Mouse (Mus musculus) urinary bladder, postnatal 4 days (tissue): ENCODE measurements around the gene Hnrnpm.
"Not testable (repeated sequence)": the region's sequence is repeated elsewhere in the genome, so short reads cannot be mapped to it uniquely, and the experiment has no call there.

Experiments
- DNase-seq, 2 experiments: peaks; one replicate each; pipeline ENCODE4 v3.0.0; 2021 to 2022; ENCODE audit warnings: low spot score in 2 of 2

Hnrnpm gene

GRCm38 (mm10) chr17:33686760-33687159 lies at the start of gene Hnrnpm:
Hnrnpm (minus strand) TSS chr17:33686860.
- DNase-seq: no peak

- DNase-seq: not testable (repeated sequence)
These were observed 46.9 kb upstream of the Hnrnpm start for GRCm38 (mm10) chr17:33733526-33733925.

GRCm38 (mm10) chr17:33732556-33733083 lies 46.0 kb upstream of the Hnrnpm start:
- DNase-seq: not testable (repeated sequence)

GRCm38 (mm10) chr17:33729215-33729614 lies 42.6 kb upstream of the Hnrnpm start:
- DNase-seq: no peak

GRCm38 (mm10) chr17:33728396-33728795 lies 41.7 kb upstream of the Hnrnpm start:
- no peak for DNase-seq

GRCm38 (mm10) chr17:33719736-33720378 lies 33.2 kb upstream of the Hnrnpm start:
- no peak for DNase-seq

GRCm38 (mm10) chr17:33718944-33719725 lies 32.5 kb upstream of the Hnrnpm start:
- no peak for DNase-seq

- DNase-seq: peak; percentile 98 to 99
These were observed 31.8 kb upstream of the Hnrnpm start, which contains the start of gene March2 for GRCm38 (mm10) chr17:33718384-33718881. March2 (minus strand) TSS chr17:33718670.

GRCm38 (mm10) chr17:33717982-33718381 lies 31.3 kb upstream of the Hnrnpm start:
- no peak for DNase-seq

GRCm38 (mm10) chr17:33717246-33717645 lies 30.6 kb upstream of the Hnrnpm start:
- no peak for DNase-seq

GRCm38 (mm10) chr17:33714779-33715178 lies 28.1 kb upstream of the Hnrnpm start:
- no peak for DNase-seq

- no peak for DNase-seq
These were observed 26.6 kb upstream of the Hnrnpm start for GRCm38 (mm10) chr17:33713271-33713670.

- no peak for DNase-seq
These were observed 23.2 kb upstream of the Hnrnpm start for GRCm38 (mm10) chr17:33709834-33710233.

- no peak for DNase-seq
These were observed 16.4 kb upstream of the Hnrnpm start for GRCm38 (mm10) chr17:33703091-33703490.

- no peak for DNase-seq
These were observed 15.5 kb upstream of the Hnrnpm start for GRCm38 (mm10) chr17:33702178-33702577.

- no peak for DNase-seq
These were observed 8.8 kb upstream of the Hnrnpm start for GRCm38 (mm10) chr17:33695471-33695870.

- DNase-seq: peak; percentile 97 to 99
These were observed 1.4 kb downstream of the Hnrnpm start for GRCm38 (mm10) chr17:33685249-33685653.

- DNase-seq: peak; percentile 49 to 64
These were observed 1.9 kb downstream of the Hnrnpm start for GRCm38 (mm10) chr17:33684671-33685231.

GRCm38 (mm10) chr17:33681767-33682166 lies 4.9 kb downstream of the Hnrnpm start:
- DNase-seq: no peak

GRCm38 (mm10) chr17:33678771-33679170 lies 7.9 kb downstream of the Hnrnpm start:
- no peak for DNase-seq

GRCm38 (mm10) chr17:33676086-33676485 lies 10.6 kb downstream of the Hnrnpm start:
- no peak for DNase-seq

GRCm38 (mm10) chr17:33675452-33675851 lies 11.2 kb downstream of the Hnrnpm start:
- DNase-seq: no peak
